Mouse (Mus musculus): ENCODE results near the gene Notch4. TPM values are rescaled to one million over a fixed set of nuclear protein-coding genes. Genes with fewer than 3 reads are reported as not detected.

Gene Notch4
- total and polyA plus RNA-seq, 2 experiments from 2014 or later, result 6.1 to 11.4 TPM

DNA sequence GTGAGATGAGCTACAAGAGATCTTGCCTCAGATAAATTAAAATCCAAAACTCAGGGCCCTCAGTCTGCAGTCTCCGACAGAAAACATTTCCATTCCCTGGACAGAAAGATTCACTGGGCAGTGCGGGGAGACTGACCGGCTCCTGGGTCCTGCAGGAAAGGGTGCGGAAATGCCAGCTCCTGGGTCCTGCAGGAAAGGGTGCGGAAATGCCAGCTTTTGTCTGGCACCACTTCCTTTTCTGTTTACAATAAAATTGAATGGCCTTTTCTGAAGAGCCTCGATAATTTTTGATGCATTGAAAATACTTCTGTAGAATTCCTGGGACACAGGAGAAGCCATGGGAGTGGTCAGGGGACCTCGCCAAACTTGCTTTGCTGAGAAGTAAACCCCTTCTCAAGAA lies 5.0 kb upstream of the Notch4 start:
- H3K9ac ChIP-seq (replicated peaks; ENCODE audit: low read length), result no peak overlapping the region
- no peaks in the 10 kb centered on the region for H3K9me3 ChIP-seq (ENCODE audit: low read length)
- WGBS, result 82% methylated on average over 7 of the region's 7 CpGs
- no peak for TF ChIP-seq CTCF (IDR thresholded peaks at IDR 0.05; ENCODE audit: low read depth)
- no peaks in the 10 kb centered on the region for H3K36me3 ChIP-seq (ENCODE audit: insufficient read depth, low read length)
- H3K4me2 ChIP-seq (ENCODE audit: low read depth, low read length), result no peak overlapping the region
- H3K27me3 ChIP-seq (ENCODE audit: insufficient read depth, low read length), result no peaks in the 10 kb centered on the region
- DNase-seq (ENCODE audit: low spot score) (no peak), ATAC-seq (no peak)
- no peaks in the 10 kb centered on the region for H3K4me1 ChIP-seq (ENCODE audit: insufficient read depth, low read length)
- no peak overlapping the region for H3K27ac ChIP-seq
- H3K4me3 ChIP-seq (ENCODE audit: low read length), result no peak overlapping the region

DNA sequence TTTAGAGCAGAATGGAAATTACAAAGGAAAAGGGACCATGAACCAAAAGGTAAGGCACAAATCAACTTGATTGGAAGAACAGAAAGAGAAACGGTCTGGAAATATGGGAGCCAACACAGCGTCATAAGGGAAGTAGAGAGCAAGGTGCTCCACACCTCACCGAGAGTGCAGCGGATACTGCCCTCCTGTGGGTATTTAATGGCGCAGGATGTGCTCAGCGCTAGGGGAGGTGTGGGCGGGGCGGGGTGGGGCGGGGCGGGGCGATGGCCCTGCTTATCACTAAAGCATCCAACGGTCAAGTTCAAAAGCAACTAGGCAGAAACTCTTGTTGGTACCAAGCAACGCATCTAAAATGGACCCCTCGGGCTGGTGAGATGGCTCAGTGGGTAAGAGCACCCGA lies 4.2 kb upstream of the Notch4 start:
- ATAC-seq, result no peak
- Histone ChIP-seq H3K27ac (no peak overlapping the region), H3K36me3 (ENCODE audit: insufficient read depth, low read length) (no peaks in the 10 kb centered on the region), H3K4me2 (ENCODE audit: low read depth, low read length) (no peak overlapping the region), H3K9ac (replicated peaks; ENCODE audit: low read length) (no peak overlapping the region), H3K4me1 (ENCODE audit: insufficient read depth, low read length) (no peaks in the 10 kb centered on the region), H3K9me3 (ENCODE audit: low read length) (no peaks in the 10 kb centered on the region), H3K27me3 (ENCODE audit: insufficient read depth, low read length) (no peaks in the 10 kb centered on the region), H3K4me3 (ENCODE audit: low read length) (no peak overlapping the region)
- TF ChIP-seq CTCF (IDR thresholded peaks at IDR 0.05; ENCODE audit: low read depth), result no peak
- WGBS, result 38% methylated on average over 15 of the region's 15 CpGs
- no peak for DNase-seq (ENCODE audit: low spot score)

DNA sequence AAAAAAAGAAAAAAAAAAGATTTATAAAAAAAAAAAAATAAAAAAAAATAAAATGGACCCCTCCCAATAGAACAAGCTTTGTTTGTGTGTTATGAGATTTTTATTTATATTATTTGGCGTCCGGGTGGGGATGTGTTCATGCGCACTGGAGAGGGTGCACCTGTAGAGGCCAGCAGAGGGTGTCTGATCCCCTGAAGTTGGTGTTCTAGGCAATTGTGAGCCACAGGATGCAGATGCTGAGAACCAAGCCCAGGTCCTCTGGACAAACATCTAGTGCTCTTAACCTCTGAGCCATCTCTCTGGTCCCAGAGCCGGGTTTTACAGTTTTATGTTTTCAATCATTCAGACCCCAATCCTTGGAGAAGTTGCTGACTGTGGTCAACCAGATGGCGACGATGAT lies 3.6 kb upstream of the Notch4 start:
- no peaks in the 10 kb centered on the region for H3K4me1 ChIP-seq (ENCODE audit: insufficient read depth, low read length)
- no peaks in the 10 kb centered on the region for H3K9me3 ChIP-seq (ENCODE audit: low read length)
- 94% methylated on average over 6 of the region's 6 CpGs for WGBS
- no peaks in the 10 kb centered on the region for H3K36me3 ChIP-seq (ENCODE audit: insufficient read depth, low read length)
- ATAC-seq, result no peak
- no peak for DNase-seq (ENCODE audit: low spot score)
- no peaks in the 10 kb centered on the region for H3K27me3 ChIP-seq (ENCODE audit: insufficient read depth, low read length)
- no peak overlapping the region for H3K4me3 ChIP-seq (ENCODE audit: low read length)
- no peak overlapping the region for H3K9ac ChIP-seq (replicated peaks; ENCODE audit: low read length)
- H3K27ac ChIP-seq, result no peak overlapping the region
- no peak for TF ChIP-seq CTCF (IDR thresholded peaks at IDR 0.05; ENCODE audit: low read depth)
- no peak overlapping the region for H3K4me2 ChIP-seq (ENCODE audit: low read depth, low read length)

DNA sequence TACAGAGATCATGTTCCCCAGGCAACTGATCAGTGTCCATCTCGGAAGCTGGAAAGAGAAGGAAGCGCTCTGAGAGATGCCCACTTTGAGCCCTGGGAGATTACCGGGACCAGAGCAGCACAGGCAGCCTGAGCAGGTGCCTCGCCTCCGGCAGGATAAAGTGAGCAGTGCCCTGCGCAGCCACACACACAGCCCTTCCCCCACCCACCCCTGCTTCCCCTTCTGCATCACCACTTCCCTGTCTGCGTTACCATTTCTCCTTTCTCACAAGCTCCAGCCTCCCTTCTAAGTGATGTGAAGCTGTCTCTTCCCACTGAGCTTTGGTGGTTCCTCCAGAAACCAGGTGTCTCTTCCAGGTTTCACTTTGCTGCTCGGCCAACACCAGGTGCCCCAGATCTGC lies 2.9 kb upstream of the Notch4 start:
- peak; percentile 11 for DNase-seq (ENCODE audit: low spot score)
- no peak for ATAC-seq
- Histone ChIP-seq H3K4me3 (ENCODE audit: low read length) (no peak overlapping the region), H3K4me1 (ENCODE audit: insufficient read depth, low read length) (no peaks in the 10 kb centered on the region), H3K9me3 (ENCODE audit: low read length) (no peaks in the 10 kb centered on the region), H3K4me2 (ENCODE audit: low read depth, low read length) (no peak overlapping the region), H3K27ac (no peak overlapping the region), H3K36me3 (ENCODE audit: insufficient read depth, low read length) (no peaks in the 10 kb centered on the region), H3K27me3 (ENCODE audit: insufficient read depth, low read length) (no peaks in the 10 kb centered on the region), H3K9ac (replicated peaks; ENCODE audit: low read length) (no peak overlapping the region)
- 51% methylated on average over 8 of the region's 8 CpGs for WGBS
- TF ChIP-seq CTCF (IDR thresholded peaks at IDR 0.05; ENCODE audit: low read depth), result no peak

DNA sequence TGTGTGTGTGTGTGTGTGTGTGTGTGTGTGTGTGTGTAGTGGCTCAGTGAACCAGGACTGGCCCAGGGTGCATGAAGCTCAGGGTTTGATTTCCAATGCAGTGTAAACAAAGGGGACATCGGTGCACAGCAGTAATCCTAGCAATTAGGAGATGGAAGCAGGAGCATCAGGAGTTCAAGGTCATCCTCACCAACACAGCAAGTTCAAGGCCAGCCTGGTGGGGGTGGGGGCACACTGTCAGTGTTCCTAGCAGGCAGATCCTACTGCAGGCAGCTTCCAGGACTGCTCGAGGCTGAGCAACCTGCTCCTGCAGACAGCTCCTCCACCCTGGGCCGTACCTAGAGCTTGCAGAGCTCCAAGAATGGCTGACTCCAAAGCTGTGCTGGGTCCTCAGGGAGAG lies 1.5 kb upstream of the Notch4 start:
- no peaks in the 10 kb centered on the region for H3K36me3 ChIP-seq (ENCODE audit: insufficient read depth, low read length)
- ATAC-seq (no peak), DNase-seq (ENCODE audit: low spot score) (no peak)
- 72% methylated on average over 3 of the region's 3 CpGs for WGBS
- no peaks in the 10 kb centered on the region for H3K9me3 ChIP-seq (ENCODE audit: low read length)
- no peaks in the 10 kb centered on the region for H3K27me3 ChIP-seq (ENCODE audit: insufficient read depth, low read length)
- no peak overlapping the region for H3K27ac ChIP-seq
- no peaks in the 10 kb centered on the region for H3K4me1 ChIP-seq (ENCODE audit: insufficient read depth, low read length)
- no peak for TF ChIP-seq CTCF (IDR thresholded peaks at IDR 0.05; ENCODE audit: low read depth)
- no peak overlapping the region for H3K4me2 ChIP-seq (ENCODE audit: low read depth, low read length)
- no peak overlapping the region for H3K9ac ChIP-seq (replicated peaks; ENCODE audit: low read length)
- no peak overlapping the region for H3K4me3 ChIP-seq (ENCODE audit: low read length)

DNA sequence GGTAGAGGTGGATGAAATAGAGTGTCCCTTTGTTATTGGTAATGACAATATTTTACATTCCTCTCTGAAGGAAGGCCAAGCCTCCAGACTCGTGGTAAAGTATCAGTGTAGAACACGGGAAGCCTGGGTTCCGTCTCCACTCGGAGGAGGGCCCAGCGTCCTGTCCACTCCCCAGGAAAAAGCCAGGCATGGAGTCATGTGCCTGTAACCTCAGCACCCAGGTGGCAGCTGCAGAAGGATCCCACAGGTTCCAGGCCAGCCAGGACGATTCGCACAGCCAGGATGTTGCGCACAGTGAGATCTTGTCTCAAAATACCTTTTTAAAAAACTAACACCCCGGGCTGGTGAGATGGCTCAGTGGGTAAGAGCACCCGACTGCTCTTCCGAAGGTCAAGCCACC lies 714 bp upstream of the Notch4 start:
- TF ChIP-seq CTCF (IDR thresholded peaks at IDR 0.05; ENCODE audit: low read depth), result no peak
- H3K9ac ChIP-seq (replicated peaks; ENCODE audit: low read length), result no peak overlapping the region
- no peaks in the 10 kb centered on the region for H3K9me3 ChIP-seq (ENCODE audit: low read length)
- no peak overlapping the region for H3K4me3 ChIP-seq (ENCODE audit: low read length)
- WGBS, result 79% methylated on average over 11 of the region's 11 CpGs
- no peaks in the 10 kb centered on the region for H3K36me3 ChIP-seq (ENCODE audit: insufficient read depth, low read length)
- H3K27ac ChIP-seq, result no peak overlapping the region
- no peak overlapping the region for H3K4me2 ChIP-seq (ENCODE audit: low read depth, low read length)
- ATAC-seq (no peak), DNase-seq (ENCODE audit: low spot score) (no peak)
- no peaks in the 10 kb centered on the region for H3K27me3 ChIP-seq (ENCODE audit: insufficient read depth, low read length)
- no peaks in the 10 kb centered on the region for H3K4me1 ChIP-seq (ENCODE audit: insufficient read depth, low read length)

DNA sequence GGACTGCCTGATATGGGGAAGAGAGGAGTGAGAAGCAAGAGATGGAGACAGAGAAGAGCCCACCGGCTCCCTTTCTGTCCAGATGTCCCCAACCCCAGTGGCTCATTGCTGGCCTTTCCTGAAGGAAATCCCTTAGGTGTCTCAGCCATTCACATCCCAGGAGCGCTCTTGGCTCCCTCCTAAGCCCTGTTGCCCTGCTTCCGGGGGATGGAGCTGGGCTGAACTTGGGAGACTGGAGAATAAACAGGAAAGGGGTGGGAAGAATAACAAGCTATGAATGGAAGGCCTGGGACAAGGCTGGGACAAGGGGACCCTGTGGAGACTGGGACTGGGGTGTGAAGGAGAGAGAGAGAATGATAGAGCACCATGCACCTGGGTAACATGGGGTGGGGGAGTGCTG lies 728 bp downstream of the Notch4 start:
- no peaks in the 10 kb centered on the region for H3K27me3 ChIP-seq (ENCODE audit: insufficient read depth, low read length)
- no peak overlapping the region for H3K4me3 ChIP-seq (ENCODE audit: low read length)
- H3K9ac ChIP-seq (replicated peaks; ENCODE audit: low read length), result no peak overlapping the region
- WGBS, result 61% methylated on average over 3 of the region's 3 CpGs
- H3K4me2 ChIP-seq (ENCODE audit: low read depth, low read length), result 0 out of 2 replicates have a peak overlapping the region, but pooled peaks have one; percentile 8
- TF ChIP-seq CTCF (IDR thresholded peaks at IDR 0.05; ENCODE audit: low read depth), result no peak
- no peaks in the 10 kb centered on the region for H3K4me1 ChIP-seq (ENCODE audit: insufficient read depth, low read length)
- peak overlapping the region; percentile 60 for H3K27ac ChIP-seq
- no peaks in the 10 kb centered on the region for H3K9me3 ChIP-seq (ENCODE audit: low read length)
- no peak for DNase-seq (ENCODE audit: low spot score)
- 0 out of 2 replicates have a peak, but pooled peaks have one; percentile 22 for ATAC-seq
- no peaks in the 10 kb centered on the region for H3K36me3 ChIP-seq (ENCODE audit: insufficient read depth, low read length)

Measured in hindbrain, postnatal 0 days (tissue).